Mouse (Mus musculus): ENCODE results near the gene Edrf1. TPM values are rescaled to one million over a fixed set of nuclear protein-coding genes. Genes with fewer than 3 reads are reported as not detected.
"Not testable (repeated sequence)": the region's sequence is repeated elsewhere in the genome, so short reads cannot be mapped to it uniquely, and the experiment has no call there.

The Edrf1 gene
- polyA plus RNA-seq, 2 experiments: 8.7 to 9.8 TPM

DNA sequence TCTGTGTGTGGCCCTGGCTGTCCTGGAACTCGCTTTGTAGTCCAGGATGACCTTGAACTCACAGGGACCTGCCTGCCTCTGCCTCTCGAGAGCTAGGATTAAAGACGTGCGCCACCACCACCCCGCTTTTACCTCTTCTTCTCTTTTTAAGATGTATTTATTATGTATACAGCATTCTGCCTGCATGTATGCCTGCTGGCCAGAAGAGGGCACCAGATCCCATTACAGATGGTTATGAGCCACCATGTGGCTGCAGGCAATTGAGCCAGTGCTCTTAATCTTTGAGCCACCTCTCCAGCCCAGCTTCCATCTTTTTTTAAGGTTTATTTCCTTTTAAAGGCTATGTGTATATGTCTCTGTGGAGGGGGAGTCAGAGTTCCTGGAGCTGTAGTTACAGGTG is 46.8 kb downstream of the Edrf1 start:
- Histone ChIP-seq H3K4me2 (ENCODE audit: low read depth) (no peak overlapping the region), H3K4me1 (replicated peaks; ENCODE audit: control insufficient read depth in 2 of 2, insufficient read depth in 2 of 2, low read length in 1 of 2) (no peaks in the 10 kb centered on the region), H3K27ac (no peak overlapping the region), H3K9ac (replicated peaks) (no peak overlapping the region), H3K27me3 (ENCODE audit: control insufficient read depth, insufficient read depth, low read length) (no peaks in the 10 kb centered on the region), H3K9me3 (ENCODE audit: control insufficient read depth, low read length) (no peaks in the 10 kb centered on the region), H3K36me3 (replicated peaks; ENCODE audit: control insufficient read depth, insufficient read depth, low read depth) (peaks cover 35% of the 10 kb centered on the region), H3K4me3 (ENCODE audit: insufficient read depth in 1 of 2, low read depth in 2 of 2, low read length in 2 of 2) (no peak overlapping the region)
- DNase-seq (ENCODE audit: low read depth in 3 of 3, low spot score in 3 of 3) (no peak), ATAC-seq (ENCODE audit: insufficient read depth) (peak; percentile 34; the same call in 1 of the 2 replicates)
- TF ChIP-seq CTCF (IDR thresholded peaks at IDR 0.05; ENCODE audit: low read depth) (peak; percentile 92), EP300 (IDR thresholded peaks at IDR 0.05; ENCODE audit: low read depth) (no peak)
- WGBS (ENCODE audit: insufficient replicate concordance): 75% methylated on average over 5 of the region's 5 CpGs

DNA sequence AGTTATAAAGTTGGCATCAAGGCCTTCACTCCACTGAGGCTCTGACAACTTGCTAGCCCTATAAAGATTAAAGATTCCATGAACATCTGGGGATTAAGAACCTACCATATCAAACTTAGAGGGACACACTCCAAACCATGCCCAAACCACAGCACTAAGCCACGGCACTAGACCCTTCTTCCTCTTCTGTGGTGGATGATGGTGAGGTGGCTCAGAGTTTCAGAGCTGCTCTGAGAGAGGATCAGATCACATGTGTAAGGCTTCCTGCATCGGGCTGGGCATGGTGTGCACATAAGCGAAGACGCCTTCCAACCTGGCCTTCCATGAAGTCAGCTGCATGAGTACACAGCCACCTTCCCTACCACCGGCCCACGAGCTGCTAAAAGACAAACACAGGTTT is 47.4 kb downstream of the Edrf1 start:
- TF ChIP-seq EP300 (IDR thresholded peaks at IDR 0.05; ENCODE audit: low read depth) (no peak), CTCF (IDR thresholded peaks at IDR 0.05; ENCODE audit: low read depth) (no peak)
- DNase-seq (ENCODE audit: low read depth in 3 of 3, low spot score in 3 of 3): no peak
- no peak for ATAC-seq (ENCODE audit: insufficient read depth)
- Histone ChIP-seq H3K9me3 (ENCODE audit: control insufficient read depth, low read length) (no peaks in the 10 kb centered on the region), H3K27ac (no peak overlapping the region), H3K4me2 (ENCODE audit: low read depth) (no peak overlapping the region), H3K9ac (replicated peaks) (no peak overlapping the region), H3K4me3 (ENCODE audit: insufficient read depth in 1 of 2, low read depth in 2 of 2, low read length in 2 of 2) (no peak overlapping the region), H3K27me3 (ENCODE audit: control insufficient read depth, insufficient read depth, low read length) (no peaks in the 10 kb centered on the region), H3K4me1 (replicated peaks; ENCODE audit: control insufficient read depth in 2 of 2, insufficient read depth in 2 of 2, low read length in 1 of 2) (no peaks in the 10 kb centered on the region), H3K36me3 (replicated peaks; ENCODE audit: control insufficient read depth, insufficient read depth, low read depth) (peaks cover 41% of the 10 kb centered on the region)
- WGBS (ENCODE audit: insufficient replicate concordance): 85% methylated on average over 6 of the region's 6 CpGs

GRCm38 (mm10) chr7:133685644-133686043 is 48.3 kb downstream of the Edrf1 start:
- ATAC-seq (ENCODE audit: insufficient read depth); H3K27me3 ChIP-seq (ENCODE audit: control insufficient read depth, insufficient read depth, low read length); H3K4me3 ChIP-seq (ENCODE audit: insufficient read depth in 1 of 2, low read depth in 2 of 2, low read length in 2 of 2); DNase-seq (ENCODE audit: low read depth in 3 of 3, low spot score in 3 of 3); H3K9me3 ChIP-seq (ENCODE audit: control insufficient read depth, low read length); H3K9ac ChIP-seq (replicated peaks); H3K4me1 ChIP-seq (replicated peaks; ENCODE audit: control insufficient read depth in 2 of 2, insufficient read depth in 2 of 2, low read length in 1 of 2); H3K27ac ChIP-seq; H3K4me2 ChIP-seq (ENCODE audit: low read depth): not testable (repeated sequence)
- H3K36me3 ChIP-seq (replicated peaks; ENCODE audit: control insufficient read depth, insufficient read depth, low read depth): peaks cover 50% of the 10 kb centered on the region

DNA sequence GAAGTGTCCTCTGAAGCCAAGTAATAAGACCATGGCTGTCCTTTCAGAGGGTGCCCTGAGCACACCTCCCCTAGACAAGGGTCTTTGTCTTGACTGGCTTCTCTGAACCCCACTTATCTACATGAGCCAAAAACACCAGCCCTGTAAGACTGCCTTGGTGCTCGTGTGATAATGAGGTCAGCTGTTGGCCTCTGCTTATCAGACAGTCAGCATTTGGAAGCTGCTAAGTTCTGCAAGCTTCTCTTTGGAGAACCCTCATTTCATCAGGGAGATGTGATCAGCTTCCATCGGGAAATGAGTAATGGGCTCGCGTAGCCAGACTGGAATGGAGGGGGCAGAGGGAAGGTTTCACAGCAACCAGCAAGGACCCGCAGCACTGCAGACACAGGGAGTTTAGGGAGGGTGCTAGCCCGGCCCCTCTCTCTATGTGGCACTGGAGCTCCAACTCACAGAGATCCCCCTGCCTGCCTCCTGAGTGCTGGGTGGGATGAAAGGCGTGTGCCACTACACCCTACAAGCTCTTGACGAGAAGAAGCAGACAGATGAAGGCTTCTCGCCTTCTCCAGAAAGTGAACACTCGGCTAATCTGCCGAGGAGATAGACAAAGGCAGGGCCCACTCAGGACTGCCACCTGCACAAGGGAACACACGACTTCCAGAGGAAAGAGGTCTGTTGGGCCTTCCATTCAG is 60.8 kb downstream of the Edrf1 start:
- Histone ChIP-seq H3K9me3 (ENCODE audit: control insufficient read depth, low read length) (no peaks in the 10 kb centered on the region), H3K27me3 (ENCODE audit: control insufficient read depth, insufficient read depth, low read length) (no peaks in the 10 kb centered on the region), H3K4me2 (ENCODE audit: low read depth) (peak overlapping the region; percentile 97), H3K4me1 (replicated peaks; ENCODE audit: control insufficient read depth in 2 of 2, insufficient read depth in 2 of 2, low read length in 1 of 2) (peaks cover 38 to 47% of the 10 kb centered on the region in 2 experiments), H3K4me3 (ENCODE audit: insufficient read depth in 1 of 2, low read depth in 2 of 2, low read length in 2 of 2) (peak overlapping the region; percentile 59 to 82), H3K9ac (replicated peaks) (peak overlapping the region; percentile 97), H3K27ac (peak overlapping the region; percentile 96), H3K36me3 (replicated peaks; ENCODE audit: control insufficient read depth, insufficient read depth, low read depth) (peaks cover 68% of the 10 kb centered on the region)
- DNase-seq (ENCODE audit: low read depth in 3 of 3, low spot score in 3 of 3): peak; percentile 80 to 87 (median 83)
- TF ChIP-seq EP300 (IDR thresholded peaks at IDR 0.05; ENCODE audit: low read depth) (peak; percentile 97), CTCF (IDR thresholded peaks at IDR 0.05; ENCODE audit: low read depth) (no peak)
- WGBS (ENCODE audit: insufficient replicate concordance): 11% methylated on average over 12 of the region's 12 CpGs
- ATAC-seq (ENCODE audit: insufficient read depth): peak; percentile 81

GRCm38 (mm10) chr7:133699885-133700284 is 62.5 kb downstream of the Edrf1 start:
- ATAC-seq (ENCODE audit: insufficient read depth): no peak
- Histone ChIP-seq H3K9me3 (ENCODE audit: control insufficient read depth, low read length) (no peaks in the 10 kb centered on the region), H3K9ac (replicated peaks) (peak overlapping the region; percentile 97), H3K4me3 (ENCODE audit: insufficient read depth in 1 of 2, low read depth in 2 of 2, low read length in 2 of 2) (peak overlapping the region; percentile 82 to 86), H3K4me2 (ENCODE audit: low read depth) (peak overlapping the region; percentile 97), H3K27me3 (ENCODE audit: control insufficient read depth, insufficient read depth, low read length) (no peaks in the 10 kb centered on the region), H3K27ac (peak overlapping the region; percentile 96), H3K36me3 (replicated peaks; ENCODE audit: control insufficient read depth, insufficient read depth, low read depth) (peaks cover 62% of the 10 kb centered on the region), H3K4me1 (replicated peaks; ENCODE audit: control insufficient read depth in 2 of 2, insufficient read depth in 2 of 2, low read length in 1 of 2) (peaks cover 54 to 62% of the 10 kb centered on the region in 2 experiments)
- TF ChIP-seq EP300 (IDR thresholded peaks at IDR 0.05; ENCODE audit: low read depth) (no peak), CTCF (IDR thresholded peaks at IDR 0.05; ENCODE audit: low read depth) (no peak)
- WGBS (ENCODE audit: insufficient replicate concordance): 58% methylated on average over 4 of the region's 4 CpGs
- DNase-seq (ENCODE audit: low read depth in 3 of 3, low spot score in 3 of 3): no peak

Measured in liver, embryonic 14.5 days (tissue).